Mouse (Mus musculus) brain, adult 2 months (tissue): ENCODE measurements around the gene Map4k4.

Experiments used
- DNase-seq: peaks from one replicate; pipeline ENCODE4 v3.0.0; 2011; ENCODE audit warnings: low read depth, low spot score

The Map4k4 gene

DNA sequence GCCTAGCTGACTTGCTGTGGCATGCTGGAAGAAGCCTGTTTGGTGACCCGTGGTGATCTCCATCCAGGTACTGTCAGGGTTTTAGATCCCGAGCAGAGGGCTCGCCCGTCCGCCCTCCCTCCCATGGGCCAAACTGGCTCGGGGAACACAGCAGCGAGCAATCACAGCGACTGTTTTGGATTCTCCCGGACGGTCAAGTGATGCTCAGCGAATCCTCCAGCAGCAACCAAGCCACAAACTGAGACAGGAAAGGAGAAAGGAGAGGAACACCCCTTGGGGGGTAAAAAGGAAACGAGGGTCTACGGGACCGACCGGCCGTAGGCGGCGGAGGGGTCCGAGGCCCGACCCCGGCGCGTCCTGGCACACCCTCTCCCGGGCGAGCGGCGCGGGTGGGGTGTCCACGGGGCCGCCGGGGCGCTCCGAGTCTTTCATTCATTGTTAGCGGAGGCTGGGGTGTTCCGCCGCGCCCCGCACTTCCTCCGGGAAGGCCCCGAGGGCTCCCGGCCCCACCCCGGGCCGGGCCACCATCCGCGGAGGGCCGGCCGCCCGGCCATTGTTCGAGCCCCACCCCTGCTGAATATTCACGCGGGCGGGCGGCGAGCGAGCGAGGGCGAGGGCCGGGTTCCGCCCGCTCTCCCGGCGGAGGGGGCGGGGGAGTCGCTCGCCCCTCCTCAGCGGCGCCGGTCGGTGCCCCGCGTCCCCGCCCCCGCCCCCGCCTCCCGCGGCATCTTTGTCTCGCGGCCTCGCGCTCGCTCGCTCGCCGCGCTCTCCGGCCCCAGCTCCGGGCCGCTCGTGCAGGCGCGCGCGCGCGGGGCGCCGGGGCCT, at the start of gene Map4k4:
TSS of gene Map4k4 (plus strand) at position 733 of the 825 bp plus-strand sequence.
- peak; percentile 90 for DNase-seq

DNA sequence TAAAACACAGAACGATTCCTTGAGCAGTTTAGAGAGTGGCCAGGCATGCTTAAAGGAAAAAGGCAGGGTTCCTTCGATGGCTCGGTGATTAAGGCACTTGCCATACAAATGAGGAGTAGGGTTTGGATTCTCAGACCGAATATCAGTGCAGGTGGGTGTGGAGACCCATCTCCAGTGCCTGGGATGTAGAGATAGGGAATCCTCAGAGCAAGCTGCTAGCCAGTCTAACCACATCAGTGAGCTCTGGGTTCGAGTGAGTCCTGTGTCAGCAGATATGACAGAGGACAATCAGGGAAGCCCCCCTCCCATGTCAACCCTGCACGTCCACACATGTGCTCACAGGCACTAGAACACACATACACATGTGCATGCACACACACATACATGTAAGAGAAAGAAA, 44.8 kb upstream of the Map4k4 start:
- no peak for DNase-seq

DNA sequence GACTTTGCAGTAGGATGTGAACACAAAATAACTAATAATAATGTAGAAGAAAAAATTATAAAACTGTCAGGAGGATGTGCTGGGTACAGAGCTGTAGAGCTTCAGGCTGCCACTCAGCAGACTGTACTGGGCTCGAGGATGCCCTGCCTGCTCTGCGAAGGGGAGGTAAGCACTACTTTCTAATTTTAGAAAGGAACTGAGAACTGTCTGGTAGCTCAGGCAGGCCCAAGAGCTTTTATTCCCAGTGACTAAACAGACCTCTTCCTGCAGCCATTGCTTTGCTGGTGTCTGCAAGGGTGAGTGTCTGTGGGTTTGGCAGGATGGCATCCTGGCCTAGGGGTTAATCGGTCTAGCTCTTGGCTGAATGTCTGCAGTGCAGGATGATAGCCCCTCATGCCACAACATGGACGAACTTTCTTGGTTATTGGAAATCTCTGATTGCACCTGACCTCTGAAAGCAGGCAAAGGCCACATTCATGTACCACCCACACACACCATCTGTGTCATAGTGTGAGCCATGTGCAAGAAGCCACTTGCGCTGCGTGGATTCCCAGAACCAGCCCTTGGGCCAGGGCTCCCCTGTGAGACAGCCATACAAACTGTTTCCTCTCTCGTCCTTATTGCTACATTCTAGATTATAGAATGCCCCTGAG, 43.8 kb upstream of the Map4k4 start:
- DNase-seq, result peak; percentile 87

DNA sequence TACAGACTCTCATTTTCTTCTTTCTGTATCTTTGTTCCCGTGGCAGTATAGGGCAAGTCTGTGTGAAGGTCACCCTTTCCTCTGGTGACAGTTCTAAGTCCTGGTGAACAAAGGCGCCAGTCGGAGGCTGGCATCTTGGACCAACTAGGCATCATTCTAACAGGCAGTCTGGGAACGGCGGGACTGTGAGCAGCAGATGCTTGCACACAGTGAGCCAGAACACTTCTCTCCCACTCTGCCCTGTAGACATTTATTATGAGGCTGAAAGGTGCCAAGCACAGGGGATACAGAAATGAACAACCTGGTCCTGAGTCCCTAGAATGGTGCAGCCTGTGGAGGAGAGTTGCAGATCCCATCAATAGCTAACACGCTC, 43.3 kb upstream of the Map4k4 start:
- DNase-seq, result peak; percentile 86

DNA sequence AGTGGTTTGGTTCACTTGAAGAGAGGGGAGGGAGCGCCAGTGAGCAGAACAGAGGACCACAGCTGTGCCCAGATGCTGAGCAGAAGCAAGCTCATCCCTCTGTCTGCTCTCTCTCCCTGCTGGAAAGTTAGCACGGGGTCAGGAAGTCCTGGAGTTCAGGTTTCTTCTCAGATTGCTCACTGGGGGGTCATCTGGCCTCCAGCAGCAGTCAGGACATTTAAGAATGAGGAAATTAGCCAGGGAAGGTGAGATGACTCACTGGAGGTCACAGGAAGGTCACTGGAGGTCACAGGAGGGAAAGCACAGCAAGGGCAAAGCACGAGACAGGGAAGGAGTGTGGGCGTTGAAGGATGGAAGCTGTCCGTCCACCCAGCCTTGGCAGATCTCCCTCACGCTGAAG, 41.5 kb upstream of the Map4k4 start:
- no peak for DNase-seq

DNA sequence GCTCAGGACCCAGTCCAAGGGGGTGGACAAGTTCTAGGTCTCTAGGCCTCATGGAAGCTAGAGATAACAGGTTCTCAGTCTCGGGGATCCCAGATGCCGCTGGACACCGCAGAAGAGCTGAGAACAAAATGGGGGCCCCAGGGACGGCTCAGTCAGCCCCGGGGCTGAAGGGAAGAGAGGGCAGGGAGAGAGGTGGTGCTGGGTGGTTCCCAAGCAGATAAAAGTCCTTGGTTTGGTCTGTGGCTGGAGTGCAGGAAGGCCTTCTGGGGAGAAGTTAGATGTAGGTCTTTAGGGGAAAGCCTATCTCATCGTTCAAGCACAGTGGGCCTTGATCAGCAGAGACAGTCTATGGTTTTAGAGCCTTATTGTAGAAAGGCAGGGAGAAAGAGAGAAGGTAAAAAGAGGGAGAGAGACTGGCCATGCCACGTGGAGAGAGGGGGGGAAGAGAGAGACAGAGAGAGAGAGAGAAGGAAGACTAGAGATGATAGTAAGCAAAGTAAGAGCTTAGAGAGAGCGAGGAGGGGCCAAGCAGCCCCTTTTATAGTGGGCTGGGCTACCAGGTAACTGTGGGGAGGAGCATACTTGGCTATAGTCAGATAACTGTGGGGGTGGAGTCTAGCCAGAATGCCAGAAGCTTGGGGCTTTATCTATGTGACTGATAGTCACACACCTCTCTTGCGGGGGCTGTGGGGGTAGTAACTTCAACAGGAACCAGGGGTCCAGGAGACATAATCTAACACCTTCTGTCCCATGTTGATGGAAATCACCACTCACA, 34.2 kb upstream of the Map4k4 start:
- DNase-seq, result no peak

DNA sequence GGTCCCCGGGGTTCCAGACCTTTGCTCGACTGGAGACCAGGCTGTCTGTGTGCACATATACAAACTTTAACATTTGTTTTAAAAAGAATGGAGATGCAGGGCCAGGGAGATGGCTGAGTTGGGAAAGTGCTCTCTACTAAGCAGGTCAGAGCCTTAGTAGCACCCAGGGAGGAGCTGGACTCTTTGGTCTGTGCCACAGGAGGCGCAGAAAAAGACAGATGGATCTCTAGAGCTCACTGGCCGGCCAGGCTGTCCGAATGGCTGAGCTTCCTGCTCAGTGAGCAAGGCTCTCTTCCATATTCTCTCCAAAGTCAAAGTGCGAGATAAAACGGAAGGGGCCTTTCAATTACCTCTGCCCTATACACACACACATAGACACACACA, 33.6 kb upstream of the Map4k4 start:
- DNase-seq, result peak; percentile 86

DNA sequence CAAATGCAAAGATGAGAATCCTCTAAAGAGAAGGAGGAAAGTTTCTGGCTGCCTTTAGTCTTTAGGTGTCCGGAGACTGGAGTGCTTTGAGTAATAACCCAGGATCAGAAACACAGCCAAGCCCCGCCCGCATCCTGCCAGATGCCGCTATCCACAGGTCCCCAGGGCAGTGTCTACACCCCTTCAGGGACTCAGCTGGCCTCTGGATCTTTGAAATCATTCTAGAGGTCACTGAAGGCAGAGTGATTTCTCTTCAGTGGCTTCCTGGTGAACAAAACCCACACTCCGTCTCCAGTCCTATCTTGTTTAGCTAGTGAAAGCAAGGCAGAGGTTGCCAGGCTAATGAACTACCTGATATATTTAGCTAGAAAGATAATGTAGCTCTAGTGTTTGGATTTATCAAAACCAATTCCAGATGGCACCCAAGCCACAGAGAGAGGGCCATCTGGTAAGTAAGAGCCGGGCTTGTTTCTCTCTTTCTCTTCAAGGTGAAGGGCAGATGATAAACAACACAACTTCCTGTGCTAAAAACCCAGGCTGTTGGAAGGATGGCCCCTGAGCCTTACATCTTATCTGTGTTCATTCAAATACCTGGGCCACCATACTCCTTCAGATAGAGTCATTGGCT, 32.6 kb upstream of the Map4k4 start:
- peak; percentile 58 for DNase-seq

DNA sequence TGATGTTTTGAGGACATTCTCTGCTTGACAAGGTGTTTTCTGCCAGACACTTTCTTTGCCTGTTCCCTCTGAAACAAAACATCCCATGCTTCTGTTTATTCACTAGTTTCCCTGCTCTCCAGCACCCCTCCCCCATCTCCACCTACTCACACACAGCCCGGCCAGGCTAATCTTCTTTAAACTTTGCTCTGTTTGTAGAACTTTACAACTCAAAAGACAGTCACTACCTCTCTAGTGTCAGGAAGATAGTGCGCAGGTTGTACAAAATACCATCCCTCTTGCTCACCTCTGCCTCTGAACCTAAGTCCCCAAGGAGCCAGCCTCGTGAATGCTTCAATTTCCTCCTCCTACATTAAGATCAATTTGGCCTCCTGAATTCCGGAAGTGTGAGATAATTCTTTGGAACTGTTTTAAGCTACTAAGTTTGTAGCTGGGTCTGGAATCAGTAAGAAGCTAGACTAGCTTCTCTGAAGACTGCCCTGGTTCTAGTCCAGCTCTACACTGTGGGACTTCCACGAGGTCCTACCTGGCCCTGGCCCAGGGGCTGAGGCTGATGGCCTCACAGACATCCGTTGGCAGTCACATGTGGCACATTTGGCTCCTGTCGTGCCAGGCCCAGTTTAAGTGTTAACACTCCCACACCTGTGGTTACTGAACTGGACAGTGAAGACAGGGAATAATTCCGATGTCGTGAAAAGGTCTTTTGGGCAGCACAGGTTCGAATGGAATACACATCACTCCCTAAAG, 31.7 kb upstream of the Map4k4 start:
- peak; percentile 69 for DNase-seq

DNA sequence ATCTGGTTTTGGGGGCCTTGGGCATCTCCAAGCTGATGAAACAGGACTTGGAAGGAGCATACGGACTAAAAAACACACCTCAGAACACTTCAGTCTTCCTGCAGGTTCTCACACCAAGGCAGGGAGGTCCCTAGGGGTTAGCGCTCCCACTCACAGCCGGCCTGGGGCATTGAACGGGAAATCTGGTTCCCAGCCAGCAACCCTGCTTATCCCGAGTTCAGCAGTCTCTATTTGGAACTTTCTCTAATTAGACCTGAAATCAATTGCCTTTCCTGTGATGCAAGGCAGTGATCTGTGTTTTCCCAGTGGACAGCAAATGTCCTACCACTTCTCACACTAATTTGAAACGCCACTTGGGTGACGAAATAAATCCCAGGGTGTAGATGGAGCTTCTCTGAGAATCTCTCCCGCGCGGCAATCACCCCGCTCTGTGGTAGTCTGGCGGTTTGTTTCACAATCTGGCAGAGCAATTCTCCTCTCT, 31.0 kb upstream of the Map4k4 start:
- peak; percentile 51 for DNase-seq

DNA sequence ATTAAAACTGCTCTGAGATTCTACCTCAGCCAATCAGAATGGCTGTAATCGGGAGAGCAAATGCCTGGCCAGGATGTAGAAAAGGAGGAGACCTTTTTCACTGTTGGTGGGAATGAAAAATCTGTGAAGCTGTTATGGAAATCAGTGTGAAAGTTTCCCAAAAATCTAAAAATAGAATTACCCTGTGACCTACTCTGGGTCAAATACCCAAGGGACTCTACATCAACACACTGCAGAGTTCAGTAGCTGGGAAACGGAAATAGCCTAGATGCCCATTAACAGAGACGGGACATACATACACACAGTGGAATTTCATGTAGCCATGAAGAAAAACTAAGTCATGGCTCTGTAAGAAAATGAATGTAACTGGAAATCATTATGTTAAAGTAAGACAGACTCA, 22.7 kb upstream of the Map4k4 start:
- DNase-seq, result no peak

DNA sequence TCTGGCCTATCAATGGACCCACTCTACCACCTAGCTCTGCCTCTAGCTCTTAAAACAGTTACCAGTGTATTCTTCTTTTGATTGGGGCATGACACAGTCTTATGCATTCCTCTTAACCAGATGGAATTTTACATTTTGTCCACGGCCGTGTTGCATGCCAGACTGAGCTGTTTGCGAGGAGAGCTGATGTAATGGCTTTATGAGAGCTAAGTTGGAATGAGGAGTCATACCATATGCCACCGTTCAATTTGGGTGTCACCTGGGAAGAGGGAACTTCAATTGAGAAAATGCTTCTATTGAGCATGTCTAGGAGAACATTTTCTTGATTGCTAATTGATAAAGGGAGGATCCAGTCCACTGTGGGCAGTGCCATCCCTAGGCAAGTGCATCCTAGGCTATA, 18.2 kb upstream of the Map4k4 start:
- DNase-seq, result peak; percentile 89

DNA sequence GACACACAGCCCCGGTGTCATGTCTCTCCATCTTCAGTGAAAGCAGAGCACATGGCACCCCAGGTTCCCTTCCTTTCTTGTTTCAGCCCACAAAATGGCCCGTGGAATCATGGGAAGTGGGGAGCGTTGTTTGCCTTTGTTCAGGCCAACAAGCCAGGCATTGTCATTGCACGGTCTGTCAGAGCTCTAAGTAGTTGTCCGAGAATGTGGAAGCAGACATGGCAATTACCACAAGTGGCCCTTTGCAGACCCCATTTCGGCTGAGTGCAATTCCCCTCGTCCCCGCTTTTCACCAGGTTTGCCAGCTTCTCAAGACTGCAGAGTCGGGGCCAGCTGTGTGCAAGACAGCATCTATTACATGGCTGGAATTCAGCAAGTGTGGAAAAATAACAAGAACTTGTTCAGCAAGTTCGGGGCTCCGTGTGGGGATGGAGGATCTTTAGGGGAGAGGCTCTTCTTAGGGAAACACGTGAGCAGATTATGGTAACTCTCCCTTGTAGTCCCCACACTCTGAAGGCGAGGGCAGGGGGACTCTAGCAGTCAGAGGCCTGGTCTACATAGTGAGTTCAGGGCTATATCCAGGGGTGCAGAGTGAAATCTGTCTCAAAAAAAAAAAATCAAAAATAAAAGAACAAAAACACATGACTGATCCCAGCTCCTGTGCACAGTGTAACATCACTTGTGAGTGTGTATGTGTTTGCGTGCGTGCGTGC, 15.8 kb upstream of the Map4k4 start:
- peak; percentile 43 for DNase-seq

DNA sequence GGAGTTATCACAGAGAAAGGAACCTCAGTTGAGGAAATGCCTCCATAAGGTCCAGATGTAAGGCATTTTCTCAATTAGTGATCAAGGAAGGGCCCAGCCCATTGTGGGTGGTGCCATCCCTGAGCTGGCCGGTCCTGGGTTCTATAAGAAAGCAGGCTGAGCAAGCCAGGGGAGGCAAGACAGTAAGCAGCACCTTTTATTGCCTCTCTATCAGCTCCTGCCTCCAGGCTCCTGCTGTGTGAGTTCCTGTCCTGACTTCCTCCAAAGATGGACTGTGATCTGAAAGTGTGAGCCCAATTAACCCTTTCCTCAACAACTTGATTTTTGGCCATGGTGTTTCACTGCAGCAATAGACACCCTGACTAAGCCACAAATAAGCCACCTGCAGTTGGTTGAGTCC, 12.7 kb upstream of the Map4k4 start:
- DNase-seq, result no peak

DNA sequence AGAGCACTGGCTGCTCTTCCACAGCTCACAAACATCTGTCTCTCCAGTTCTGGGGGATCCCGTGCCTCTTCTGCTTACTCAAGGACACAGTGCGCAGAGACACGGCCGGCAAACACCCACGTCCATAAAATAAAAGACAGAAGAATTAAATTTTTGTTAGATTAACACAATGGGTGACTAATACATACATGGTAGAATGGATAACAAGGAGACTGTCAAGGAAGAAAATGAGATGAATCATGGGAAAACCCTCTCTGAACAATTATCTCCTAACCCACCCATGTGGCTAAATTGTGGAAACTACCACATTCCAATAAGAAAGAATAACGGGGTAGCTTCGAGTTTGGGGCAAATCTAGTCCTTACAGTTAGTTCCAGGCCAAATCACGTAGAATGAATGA, 11.3 kb upstream of the Map4k4 start:
- DNase-seq, result no peak

DNA sequence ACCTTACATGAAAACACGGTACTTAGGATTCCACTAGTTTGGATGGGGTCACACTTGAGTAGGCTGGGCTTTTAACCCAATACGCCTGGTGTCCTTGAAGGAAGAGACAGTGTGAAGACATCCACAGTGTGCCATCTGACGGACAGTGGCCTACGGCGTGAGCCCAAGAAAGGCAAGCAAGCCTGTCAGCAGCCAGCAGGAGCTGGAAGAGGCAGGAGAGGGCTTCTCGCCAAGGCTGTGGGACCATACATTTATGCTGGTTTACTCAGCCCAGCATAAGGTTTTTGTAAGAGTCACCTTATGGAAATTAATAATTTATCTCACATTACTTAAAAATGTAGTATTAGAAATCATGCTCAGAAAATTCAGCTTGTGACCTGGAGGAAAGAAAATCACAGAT, 10.7 kb upstream of the Map4k4 start:
- no peak for DNase-seq

DNA sequence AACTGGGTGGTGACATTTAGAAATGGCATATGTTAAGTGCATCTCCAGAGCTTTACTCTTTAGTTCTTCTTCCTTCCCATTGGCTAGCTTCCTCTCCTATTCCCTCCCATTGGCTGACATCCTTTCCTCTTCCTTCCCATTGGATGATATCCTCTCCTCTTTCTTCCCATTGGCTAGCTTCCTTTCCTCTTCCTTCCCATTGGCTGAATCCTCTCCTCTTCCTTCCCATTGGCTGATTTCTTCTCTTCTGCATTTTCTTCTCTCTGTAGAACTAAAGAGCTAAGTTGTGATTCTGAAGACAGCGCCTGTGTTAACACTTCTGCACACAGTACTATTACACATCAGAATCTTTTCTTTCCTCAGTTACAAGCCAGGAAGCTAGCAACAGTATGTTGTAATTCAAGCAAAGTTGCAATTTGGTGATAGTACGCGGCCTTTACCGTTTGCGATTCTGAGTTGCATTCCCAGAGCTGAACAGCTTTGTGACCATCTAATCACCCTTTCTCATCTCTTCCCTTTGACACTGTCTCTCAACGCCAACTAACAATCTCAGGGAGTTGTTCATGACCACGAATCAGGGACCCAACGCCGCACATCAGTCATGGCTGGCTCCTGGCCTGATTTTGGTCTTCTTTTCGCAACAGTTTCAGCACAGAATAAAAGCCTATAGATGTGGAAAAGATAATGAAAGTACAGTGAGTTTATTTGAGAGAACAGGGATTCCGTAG, 7.4 kb upstream of the Map4k4 start:
- peak; percentile 57 for DNase-seq

DNA sequence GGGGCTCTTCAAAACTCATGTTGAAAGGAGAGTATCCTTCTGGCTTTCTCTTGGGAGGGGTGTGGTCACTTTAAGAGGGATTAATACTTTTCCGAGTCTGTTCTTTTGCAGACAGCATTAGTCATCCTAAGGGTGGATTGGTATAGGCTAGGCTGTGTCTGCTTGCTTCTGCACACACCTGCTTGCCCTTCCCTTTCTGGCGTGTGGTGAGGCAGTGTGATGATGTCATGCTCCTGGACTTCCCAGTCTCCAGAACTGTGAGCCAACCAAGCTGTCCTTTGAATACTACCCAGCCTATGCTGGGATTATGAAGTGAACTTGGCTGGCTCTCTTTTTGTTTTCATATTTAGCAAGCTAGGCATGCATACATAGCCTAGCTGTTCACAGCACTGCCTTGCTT, 5.6 kb upstream of the Map4k4 start:
- peak; percentile 65 for DNase-seq

DNA sequence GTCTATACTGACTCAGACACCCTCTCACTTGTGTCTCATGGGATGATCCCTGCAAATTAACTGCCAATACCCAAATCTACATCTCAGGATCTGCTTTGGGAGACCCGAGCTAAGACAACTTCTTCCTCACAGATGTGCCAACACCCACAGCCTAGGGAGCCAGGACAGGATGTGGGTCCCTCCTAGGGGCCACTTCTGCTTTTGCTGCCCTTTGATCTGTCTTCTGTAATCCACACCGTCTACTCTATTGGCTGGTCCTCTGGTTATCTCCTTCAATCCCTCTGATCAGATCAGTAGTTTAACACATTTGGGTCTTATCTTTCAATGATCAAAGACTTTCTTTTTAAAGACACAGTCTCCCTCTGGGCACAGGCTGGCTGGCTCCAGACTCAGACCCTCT, 5.2 kb upstream of the Map4k4 start:
- no peak for DNase-seq

DNA sequence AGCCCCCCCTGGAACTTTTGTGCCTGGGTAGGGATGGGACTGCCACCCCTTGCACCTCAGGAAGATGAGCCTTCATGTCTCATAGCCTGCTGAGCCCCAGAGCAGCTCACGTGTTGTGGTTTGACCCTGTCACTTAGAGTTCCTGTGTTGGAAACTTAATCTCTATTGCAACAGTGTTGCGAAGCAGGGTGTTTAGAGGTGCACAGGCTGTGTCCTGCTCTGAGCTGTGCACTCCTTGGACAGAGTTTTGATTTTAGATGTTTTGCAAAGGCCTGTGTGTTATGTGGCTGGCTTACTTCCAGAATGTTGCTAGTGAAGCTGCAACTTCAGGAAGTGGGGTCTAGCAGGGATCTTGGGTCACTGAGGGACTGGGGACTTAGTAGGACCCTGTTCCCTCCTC, 4.1 kb upstream of the Map4k4 start:
- no peak for DNase-seq
